Mouse (Mus musculus): ENCODE measurements around the gene Agr2.

DNA sequence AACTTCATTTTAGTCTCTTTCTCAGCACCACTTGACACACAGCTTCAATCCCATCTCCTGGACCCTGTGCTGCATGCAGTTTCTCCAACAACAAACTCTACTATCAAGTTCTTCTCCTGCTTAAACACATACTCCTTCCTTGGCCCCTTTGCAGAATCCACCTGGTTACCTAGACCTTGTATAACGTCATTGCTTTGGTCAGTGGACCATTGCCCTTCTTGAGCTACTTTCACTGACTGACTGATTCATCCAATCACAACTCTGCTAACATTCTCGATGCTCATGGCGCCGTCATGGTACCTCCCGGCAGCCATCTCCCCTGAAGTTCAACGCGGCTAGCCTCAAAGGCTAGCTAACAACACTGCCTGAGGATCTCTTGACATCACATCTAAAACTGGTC is 43.4 kb downstream of the Agr2 start:
- TF ChIP-seq MAFK (IDR thresholded peaks at IDR 0.05; ENCODE audit: insufficient read depth, low read depth, low read length) (no peak), ZNF384 (IDR thresholded peaks at IDR 0.05; ENCODE audit: low read depth, low read length) (no peak), HCFC1 (IDR thresholded peaks at IDR 0.05; ENCODE audit: borderline replicate concordance, insufficient read depth, low read length) (no peak)
